Comparison of ENCODE assay signal across 18 mouse cellular contexts in genomic region chr12:54320533-54320932, GRCm38 (mm10).
DNase-seq lines count a peak whose midpoint lies in the region; ATAC-seq and TF ChIP-seq lines count a peak whose summit lies in the region.
"Had no signal": no experiment of that assay in that cellular context is flagged by ENCODE, and none has a peak within 500 bp of the region (broad histone marks: within the 10 kb centered on the region; RNA-seq: fewer than 3 reads in every experiment).

No protein-coding gene starts in this region.

- no peak overlapping the region for H3K4me2 ChIP-seq in intestine, postnatal 0 days (replicated peaks; ENCODE audit: low read depth)
- H3K4me2 ChIP-seq in intestine, embryonic 16.5 days (ENCODE audit: low read depth, low read length): no peak overlapping the region
- no peak overlapping the region for H3K4me2 ChIP-seq in midbrain, postnatal 0 days (ENCODE audit: low read depth, low read length, poor library complexity, severe bottlenecking)
- H3K4me2 ChIP-seq in midbrain, embryonic 13.5 days (replicated peaks): no peak overlapping the region
- H3K4me2 ChIP-seq: forebrain, embryonic 13.5 days; limb, embryonic 13.5 days; liver, embryonic 15.5 days had no signal

- ATAC-seq in intestine, postnatal 0 days: no peak
- no peak for ATAC-seq in intestine, embryonic 16.5 days
- ATAC-seq in midbrain, postnatal 0 days (ENCODE audit: low FRiP score): no peak
- no peak for ATAC-seq in midbrain, embryonic 13.5 days
- 0 out of 2 replicates have a peak, but pooled peaks have one; percentile 29 for ATAC-seq in megakaryocyte progenitor cell, adult 5-6 weeks (replicated peaks; ENCODE audit: poor library complexity)
- ATAC-seq: forebrain, embryonic 13.5 days; hindbrain, postnatal 0 days had no signal

- H3K27ac ChIP-seq in intestine, postnatal 0 days (ENCODE audit: low read depth, low read length): no peak overlapping the region
- H3K27ac ChIP-seq in intestine, embryonic 16.5 days (ENCODE audit: low read length): no peak overlapping the region
- H3K27ac ChIP-seq in midbrain, postnatal 0 days (ENCODE audit: low read depth, low read length): no peak overlapping the region
- no peak overlapping the region for H3K27ac ChIP-seq in midbrain, embryonic 13.5 days
- H3K27ac ChIP-seq: embryonic facial prominence, embryonic 10.5 days; forebrain, embryonic 13.5 days; hindbrain, postnatal 0 days; kidney, postnatal 0 days; limb, embryonic 13.5 days; liver, embryonic 15.5 days had no signal

- no peak overlapping the region for H3K4me3 ChIP-seq in intestine, postnatal 0 days (ENCODE audit: low read depth, low read length)
- H3K4me3 ChIP-seq in intestine, embryonic 16.5 days (ENCODE audit: low read length): no peak overlapping the region
- no peak overlapping the region for H3K4me3 ChIP-seq in midbrain, postnatal 0 days (ENCODE audit: low read depth, low read length)
- no peak overlapping the region for H3K4me3 ChIP-seq in midbrain, embryonic 13.5 days (replicated peaks)
- H3K4me3 ChIP-seq: embryonic facial prominence, embryonic 10.5 days; forebrain, embryonic 13.5 days; limb, embryonic 13.5 days; liver, embryonic 15.5 days had no signal

- no peaks in the 10 kb centered on the region for H3K36me3 ChIP-seq in intestine, postnatal 0 days (ENCODE audit: control insufficient read depth, insufficient read depth)
- H3K36me3 ChIP-seq in intestine, embryonic 16.5 days (ENCODE audit: control insufficient read depth, insufficient read depth, low read length): no peaks in the 10 kb centered on the region
- no peaks in the 10 kb centered on the region for H3K36me3 ChIP-seq in midbrain, postnatal 0 days (ENCODE audit: insufficient read depth, low read length)
- no peaks in the 10 kb centered on the region for H3K36me3 ChIP-seq in midbrain, embryonic 13.5 days
- H3K36me3 ChIP-seq: embryonic facial prominence, embryonic 10.5 days; limb, embryonic 13.5 days; liver, embryonic 15.5 days had no signal

- H3K9me3 ChIP-seq in intestine, postnatal 0 days (ENCODE audit: control insufficient read depth): 0 out of 2 replicates have a peak, but pooled peaks cover 3% of the 10 kb centered on the region
- H3K9me3 ChIP-seq in intestine, embryonic 16.5 days (ENCODE audit: control insufficient read depth, low read length): no peaks in the 10 kb centered on the region
- H3K9me3 ChIP-seq in midbrain, postnatal 0 days (ENCODE audit: low read length): no peaks in the 10 kb centered on the region
- H3K9me3 ChIP-seq in midbrain, embryonic 13.5 days: no peaks in the 10 kb centered on the region
- H3K9me3 ChIP-seq: forebrain, embryonic 13.5 days; liver, embryonic 15.5 days had no signal

- peak; percentile 42 for TF ChIP-seq CTCF in intestine, postnatal 0 days (IDR thresholded peaks at IDR 0.05; ENCODE audit: low read depth)
- TF ChIP-seq CTCF in midbrain, postnatal 0 days (IDR thresholded peaks at IDR 0.05): peak; percentile 16; the same call in 1 of the 2 replicates

- no peak overlapping the region for H3K9ac ChIP-seq in intestine, postnatal 0 days (ENCODE audit: low read depth, low read length)
- no peak overlapping the region for H3K9ac ChIP-seq in intestine, embryonic 16.5 days (ENCODE audit: low read depth, low read length)
- H3K9ac ChIP-seq in midbrain, postnatal 0 days (replicated peaks; ENCODE audit: low read length, poor library complexity, severe bottlenecking): no peak overlapping the region
- no peak overlapping the region for H3K9ac ChIP-seq in midbrain, embryonic 13.5 days (replicated peaks)
- H3K9ac ChIP-seq: forebrain, embryonic 13.5 days; limb, embryonic 13.5 days; liver, embryonic 15.5 days had no signal

- no peak for DNase-seq in midbrain, postnatal 0 days (ENCODE audit: low spot score)
- peak; percentile 52 for DNase-seq in ES-CJ7 (ENCODE audit: low read depth, low spot score)
- no peak for DNase-seq in left cerebral cortex, postnatal 14 days (ENCODE audit: low spot score in 2 of 2)
- DNase-seq in spleen, adult 18-20 months: no peak
- DNase-seq: adrenal gland, adult 8-10 months; cerebellum, postnatal 36 days; lung, postnatal 4 days; midbrain, embryonic 14.5 days had no signal

- WGBS in intestine, postnatal 0 days: 98% methylated on average over 5 of the region's 5 CpGs
- 94% methylated on average over 5 of the region's 5 CpGs for WGBS in intestine, embryonic 16.5 days
- WGBS in midbrain, postnatal 0 days: 98% methylated on average over 5 of the region's 5 CpGs
- 93% methylated on average over 5 of the region's 5 CpGs for WGBS in midbrain, embryonic 13.5 days

- intact Hi-C loops in left cerebral cortex, postnatal 14 days (cut with DNase I): no loop called here

- no peaks in the 10 kb centered on the region for H3K4me1 ChIP-seq in intestine, postnatal 0 days (replicated peaks; ENCODE audit: control insufficient read depth, insufficient read depth, low read length)
- H3K4me1 ChIP-seq in intestine, embryonic 16.5 days (ENCODE audit: control insufficient read depth, insufficient read depth, low read length): peaks cover 3% of the 10 kb centered on the region; the same call in 1 of the 2 replicates
- H3K4me1 ChIP-seq in midbrain, postnatal 0 days (ENCODE audit: insufficient read depth, low read length): peaks cover 5% of the 10 kb centered on the region; the same call in 1 of the 2 replicates
- H3K4me1 ChIP-seq in midbrain, embryonic 13.5 days (replicated peaks): peaks cover 9% of the 10 kb centered on the region

- H3K27me3 ChIP-seq in intestine, postnatal 0 days (replicated peaks; ENCODE audit: control insufficient read depth, insufficient read depth, low read length): no peaks in the 10 kb centered on the region
- no peaks in the 10 kb centered on the region for H3K27me3 ChIP-seq in intestine, embryonic 16.5 days (replicated peaks; ENCODE audit: control insufficient read depth, insufficient read depth, low read length)
- no peaks in the 10 kb centered on the region for H3K27me3 ChIP-seq in midbrain, postnatal 0 days (ENCODE audit: insufficient read depth, low read length)
- peaks cover 17% of the 10 kb centered on the region for H3K27me3 ChIP-seq in midbrain, embryonic 13.5 days
- H3K27me3 ChIP-seq: limb, embryonic 13.5 days; liver, embryonic 15.5 days had no signal
